Mouse (Mus musculus) cerebellum, postnatal 14 days (tissue): ENCODE data around the gene Npas2.

ENCODE experiments used
- DNase-seq, 2 experiments: peaks; one replicate each; pipeline ENCODE4 v3.0.0; 2021; ENCODE audit warnings: mixed read lengths in 2 of 2

Gene Npas2

GRCm38 (mm10) chr1:39217584-39217983, 24.1 kb downstream of the Npas2 start:
- peak; percentile 5 to 42 for DNase-seq

- no peak for DNase-seq
These were observed 34.9 kb downstream of the Npas2 start for GRCm38 (mm10) chr1:39228401-39228800.

- no peak for DNase-seq
These were observed 36.5 kb downstream of the Npas2 start for GRCm38 (mm10) chr1:39230021-39230420.

- DNase-seq, result no peak
These were observed 41.4 kb downstream of the Npas2 start for GRCm38 (mm10) chr1:39234815-39235449.

GRCm38 (mm10) chr1:39237503-39238255, 44.1 kb downstream of the Npas2 start:
- no peak for DNase-seq

- no peak for DNase-seq
These were observed 47.5 kb downstream of the Npas2 start for GRCm38 (mm10) chr1:39240860-39241584.

GRCm38 (mm10) chr1:39244726-39245125, 51.2 kb downstream of the Npas2 start:
- no peak for DNase-seq

GRCm38 (mm10) chr1:39251679-39252078, 58.1 kb downstream of the Npas2 start:
- peak; percentile 17 to 27 for DNase-seq

GRCm38 (mm10) chr1:39253771-39254170, 60.2 kb downstream of the Npas2 start:
- peak; percentile 61 to 75 for DNase-seq

- no peak for DNase-seq
These were observed 62.5 kb downstream of the Npas2 start for GRCm38 (mm10) chr1:39256051-39256450.

GRCm38 (mm10) chr1:39256513-39257330, 63.2 kb downstream of the Npas2 start:
- DNase-seq, result peak; percentile 70 to 83

- DNase-seq, result no peak
These were observed 63.7 kb downstream of the Npas2 start for GRCm38 (mm10) chr1:39257331-39257594.

GRCm38 (mm10) chr1:39259668-39260067, 66.1 kb downstream of the Npas2 start:
- DNase-seq, result no peak

GRCm38 (mm10) chr1:39260183-39260978, 66.8 kb downstream of the Npas2 start:
- no peak for DNase-seq

GRCm38 (mm10) chr1:39266843-39267512, 73.4 kb downstream of the Npas2 start:
- DNase-seq, result no peak

- no peak for DNase-seq
These were observed 79.4 kb downstream of the Npas2 start for GRCm38 (mm10) chr1:39272976-39273375.

- peak; percentile 36 to 65 for DNase-seq
These were observed 86.9 kb downstream of the Npas2 start for GRCm38 (mm10) chr1:39280391-39280790.

GRCm38 (mm10) chr1:39280989-39281875, 87.7 kb downstream of the Npas2 start:
- peak; percentile 51 to 68 for DNase-seq

- DNase-seq, result no peak
These were observed 88.4 kb downstream of the Npas2 start for GRCm38 (mm10) chr1:39281888-39282287.

GRCm38 (mm10) chr1:39283323-39283722, 89.8 kb downstream of the Npas2 start:
- DNase-seq, result no peak

GRCm38 (mm10) chr1:39284786-39285185, 91.3 kb downstream of the Npas2 start:
- DNase-seq, result peak; percentile 21 to 43
